Mouse (Mus musculus) embryonic facial prominence, embryonic 14.5 days (tissue): ENCODE results near the gene Mybph. TPM values are rescaled to one million over a fixed set of nuclear protein-coding genes. Genes with fewer than 3 reads are reported as not detected.

Experiments used
- ATAC-seq: fragments of 200-750 bp; cut with Nextera tagmentation; 2 replicates; pipeline ENCODE4 v1.8.0; 2017; ENCODE audit warnings: low read depth, moderate number of reproducible peaks, moderate TSS enrichment
- DNase-seq: peaks from one replicate; pipeline ENCODE4 v3.0.0-alpha.2; 2015; ENCODE audit warnings: low spot score
- H3K27ac ChIP-seq: fragments of 300-500 bp; sonication (generic); replicated peaks from 2 replicates; pipeline ENCODE4 v1.5.1; 2014; ENCODE audit warnings: low read depth, mild to moderate bottlenecking, low read length, moderate library complexity
- H3K27me3 ChIP-seq: fragments of 300-500 bp; sonication (generic); replicated peaks from 2 replicates; pipeline ENCODE4 v1.6.1; 2014; ENCODE audit warnings: low read length; ENCODE audit not compliant: control insufficient read depth, insufficient read depth
- H3K36me3 ChIP-seq: fragments of 300-500 bp; sonication (generic); 2 replicates; pipeline ENCODE4 v1.6.1; 2014; ENCODE audit warnings: low read length, mixed read lengths; ENCODE audit not compliant: control insufficient read depth, insufficient read depth
- H3K4me1 ChIP-seq: fragments of 300-500 bp; sonication (generic); 2 replicates; pipeline ENCODE4 v1.6.1; 2014; ENCODE audit warnings: antibody characterized with exemption, low read length; ENCODE audit not compliant: control insufficient read depth, insufficient read depth
- H3K4me2 ChIP-seq: fragments of 300-500 bp; sonication (generic); 2 replicates; pipeline ENCODE4 v1.6.1; 2014; ENCODE audit warnings: low read depth, mild to moderate bottlenecking, low read length, moderate library complexity, mixed read lengths
- H3K4me3 ChIP-seq: fragments of 300-500 bp; sonication (generic); 2 replicates; pipeline ENCODE4 v1.5.1; 2014; ENCODE audit warnings: low read depth, mild to moderate bottlenecking, low read length
- H3K9ac ChIP-seq: fragments of 300-500 bp; sonication (generic); 2 replicates; pipeline ENCODE4 v1.6.1; 2014; ENCODE audit warnings: low read depth, mild to moderate bottlenecking, low read length, moderate library complexity, mixed read lengths
- H3K9me3 ChIP-seq: fragments of 300-500 bp; sonication (generic); 2 replicates; pipeline ENCODE4 v1.6.1; 2016; ENCODE audit warnings: low read length; ENCODE audit not compliant: control insufficient read depth
- WGBS: fragments of 180-500 bp; shearing (Covaris S2); extraction: QIAGEN DNeasy Blood & Tissue Kit; methylation state at CpG from one replicate; pipeline ENCODE4 v1.1.7; 2014; 5-methylcytosine and 5-hydroxymethylcytosine counted together
- polyA plus RNA-seq: library from polyadenylated mRNA; unstranded; fragments of >200 nt; fragmentation: Nextera tagmentation; extraction: Ambion mirVana; gene quantifications from 2 replicates; pipeline ENCODE4 v1.2.1, GENCODE M21; 2014

Gene Mybph
- polyA plus RNA-seq, 1 experiment from 2014 or later, result 157 TPM

- ATAC-seq (no peak), DNase-seq (no peak)
- Histone ChIP-seq H3K9ac (no peak overlapping the region), H3K4me2 (no peak overlapping the region), H3K27ac (no peak overlapping the region), H3K4me3 (no peak overlapping the region), H3K9me3 (no peaks in the 10 kb centered on the region), H3K4me1 (no peaks in the 10 kb centered on the region), H3K36me3 (no peaks in the 10 kb centered on the region), H3K27me3 (no peaks in the 10 kb centered on the region)
- WGBS, result 79% methylated on average over 3 of the region's 3 CpGs
Observed at GRCm38 (mm10) chr1:134217942-134218341, 24.7 kb downstream of the Mybph start.

DNA sequence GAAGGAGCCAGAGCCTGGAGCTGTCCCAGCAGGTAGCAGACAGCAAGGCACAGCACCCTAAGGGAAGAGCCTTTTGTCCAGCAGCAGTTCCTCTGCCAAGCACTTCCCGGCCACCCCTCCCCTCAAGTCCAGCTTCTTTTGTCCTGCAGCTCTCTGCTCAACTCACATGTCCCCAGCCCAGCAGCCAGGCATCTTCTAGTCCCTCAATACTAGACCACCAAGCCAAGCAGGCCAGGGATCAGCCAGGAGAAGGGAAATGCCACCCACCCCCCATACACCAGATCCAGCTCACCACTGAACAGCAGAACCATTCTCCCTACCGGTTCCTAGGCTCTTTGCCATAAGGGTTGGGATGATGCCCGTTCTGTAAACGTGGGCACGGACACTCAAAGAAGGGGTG lies 26.4 kb downstream of the Mybph start:
- H3K4me2 ChIP-seq, result no peak overlapping the region
- DNase-seq, result no peak
- no peak overlapping the region for H3K9ac ChIP-seq
- 76% methylated on average over 5 of the region's 5 CpGs for WGBS
- H3K27ac ChIP-seq, result no peak overlapping the region
- no peaks in the 10 kb centered on the region for H3K9me3 ChIP-seq
- no peaks in the 10 kb centered on the region for H3K4me1 ChIP-seq
- ATAC-seq, result no peak
- H3K36me3 ChIP-seq, result no peaks in the 10 kb centered on the region
- no peaks in the 10 kb centered on the region for H3K27me3 ChIP-seq
- H3K4me3 ChIP-seq, result no peak overlapping the region

DNA sequence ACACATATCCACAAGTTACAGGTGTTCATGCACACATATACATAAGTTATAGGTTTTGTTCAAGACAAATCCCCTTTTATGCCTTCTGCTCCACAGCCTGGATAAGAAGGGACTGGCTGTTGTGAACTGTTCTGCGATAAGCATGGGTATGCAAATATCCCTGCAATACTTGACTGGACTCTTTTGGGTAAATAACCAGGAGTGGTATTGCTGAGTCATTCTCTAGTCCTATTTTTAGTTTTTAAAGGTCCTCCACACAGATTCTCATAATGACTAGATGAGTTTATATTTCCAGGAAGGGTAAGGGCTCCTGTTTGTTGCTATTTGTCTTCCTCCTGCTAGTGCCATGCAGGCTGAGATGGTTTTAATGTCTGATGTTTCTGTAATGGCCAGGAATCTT lies 27.9 kb downstream of the Mybph start:
- Histone ChIP-seq H3K27ac (no peak overlapping the region), H3K4me1 (no peaks in the 10 kb centered on the region), H3K36me3 (no peaks in the 10 kb centered on the region), H3K27me3 (no peaks in the 10 kb centered on the region), H3K9ac (no peak overlapping the region), H3K9me3 (no peaks in the 10 kb centered on the region), H3K4me2 (no peak overlapping the region), H3K4me3 (no peak overlapping the region)
- WGBS, result 90% methylated on average over 1 of the region's 1 CpGs
- DNase-seq, result no peak
- no peak for ATAC-seq

GRCm38 (mm10) chr1:134222122-134223055 lies 29.1 kb downstream of the Mybph start:
- Histone ChIP-seq H3K4me1 (no peaks in the 10 kb centered on the region), H3K27ac (no peak overlapping the region), H3K27me3 (no peaks in the 10 kb centered on the region), H3K36me3 (no peaks in the 10 kb centered on the region), H3K4me3 (no peak overlapping the region), H3K9ac (no peak overlapping the region), H3K9me3 (no peaks in the 10 kb centered on the region), H3K4me2 (no peak overlapping the region)
- WGBS, result 52% methylated on average over 8 of the region's 8 CpGs
- ATAC-seq (no peak), DNase-seq (no peak)

GRCm38 (mm10) chr1:134224649-134225227 lies 31.5 kb downstream of the Mybph start:
- no peak overlapping the region for H3K9ac ChIP-seq
- H3K9me3 ChIP-seq, result no peaks in the 10 kb centered on the region
- DNase-seq (no peak), ATAC-seq (no peak)
- H3K4me3 ChIP-seq, result no peak overlapping the region
- no peaks in the 10 kb centered on the region for H3K36me3 ChIP-seq
- no peak overlapping the region for H3K4me2 ChIP-seq
- WGBS, result 84% methylated on average over 12 of the region's 12 CpGs
- H3K27ac ChIP-seq, result no peak overlapping the region
- H3K27me3 ChIP-seq, result no peaks in the 10 kb centered on the region
- H3K4me1 ChIP-seq, result no peaks in the 10 kb centered on the region

- 91% methylated on average over 5 of the region's 5 CpGs for WGBS
Observed at GRCm38 (mm10) chr1:134225375-134225774, 32.1 kb downstream of the Mybph start.

GRCm38 (mm10) chr1:134226739-134227138 lies 33.5 kb downstream of the Mybph start:
- H3K36me3 ChIP-seq, result no peaks in the 10 kb centered on the region
- DNase-seq, result no peak
- H3K9ac ChIP-seq, result no peak overlapping the region
- no peaks in the 10 kb centered on the region for H3K27me3 ChIP-seq
- no peaks in the 10 kb centered on the region for H3K4me1 ChIP-seq
- no peak overlapping the region for H3K4me3 ChIP-seq
- ATAC-seq, result no peak
- no peak overlapping the region for H3K27ac ChIP-seq
- no peaks in the 10 kb centered on the region for H3K9me3 ChIP-seq
- H3K4me2 ChIP-seq, result no peak overlapping the region
- WGBS, result 83% methylated on average over 8 of the region's 8 CpGs

More at GRCm38 (mm10) chr1:134225375-134225774, 32.1 kb downstream of the Mybph start:
- ATAC-seq (no peak), DNase-seq (no peak)
- H3K9ac ChIP-seq, result no peak overlapping the region
- H3K4me3 ChIP-seq, result no peak overlapping the region
- no peaks in the 10 kb centered on the region for H3K27me3 ChIP-seq
- H3K36me3 ChIP-seq, result no peaks in the 10 kb centered on the region
- H3K4me2 ChIP-seq, result no peak overlapping the region
- H3K4me1 ChIP-seq, result no peaks in the 10 kb centered on the region
- H3K27ac ChIP-seq, result no peak overlapping the region
- H3K9me3 ChIP-seq, result no peaks in the 10 kb centered on the region

- no peak for ATAC-seq
- WGBS, result 69% methylated on average over 5 of the region's 5 CpGs
- no peak overlapping the region for H3K27ac ChIP-seq
- H3K4me3 ChIP-seq, result no peak overlapping the region
- H3K9me3 ChIP-seq, result no peaks in the 10 kb centered on the region
- H3K27me3 ChIP-seq, result peaks cover 21% of the 10 kb centered on the region
- no peaks in the 10 kb centered on the region for H3K36me3 ChIP-seq
- H3K9ac ChIP-seq, result no peak overlapping the region
- H3K4me2 ChIP-seq, result no peak overlapping the region
- peaks cover 7% of the 10 kb centered on the region; the same call in 1 of the 2 replicates for H3K4me1 ChIP-seq
- DNase-seq, result no peak
Observed at GRCm38 (mm10) chr1:134229806-134230575, 36.7 kb downstream of the Mybph start.
